ENCODE assay signal across 8 mouse cellular contexts in genomic region chr11:60306834-60307233, GRCm38 (mm10). TPM values are rescaled to one million over a fixed set of nuclear protein-coding genes. Genes with fewer than 3 reads are reported as not detected.
DNase-seq lines count a peak whose midpoint lies in the region; ATAC-seq and TF ChIP-seq lines count a peak whose summit lies in the region.

No protein-coding gene starts in this region.

- TF ChIP-seq CTCF in thymus, adult 2 months (IDR thresholded peaks at IDR 0.05; ENCODE audit: borderline replicate concordance, control insufficient read depth, extremely low read depth, insufficient read depth, low read length, poor library complexity), result no peak

- H3K27me3 ChIP-seq in thymus, adult 2 months (ENCODE audit: control insufficient read depth, insufficient read depth, low read length), result no peaks in the 10 kb centered on the region

- no peak overlapping the region for H3K27ac ChIP-seq in thymus, adult 2 months (ENCODE audit: control insufficient read depth, insufficient read depth, low read length)

- TF ChIP-seq POLR2A in thymus, adult 2 months (IDR thresholded peaks at IDR 0.05; ENCODE audit: control insufficient read depth, extremely low read depth, insufficient read depth, low read length, poor library complexity), result no peak

- WGBS in thymus, adult 2 months, result 89% methylated on average over 4 of the region's 4 CpGs

- ATAC-seq in frontal cortex, adult (ENCODE audit: low TSS enrichment), result no peak

- H3K36me3 ChIP-seq in thymus, adult 2 months (ENCODE audit: control insufficient read depth, insufficient read depth, low read length), result no peaks in the 10 kb centered on the region

- peaks cover 24% of the 10 kb centered on the region for H3K4me1 ChIP-seq in thymus, adult 2 months (replicated peaks; ENCODE audit: control insufficient read depth, insufficient read depth, low read length)

- peak; percentile 45 for DNase-seq in gastrocnemius, adult 18-20 months (ENCODE audit: low spot score)
- DNase-seq in gastrocnemius, adult 8-10 months (ENCODE audit: low spot score in 2 of 2), result no peak
- DNase-seq in urinary bladder, postnatal 14 days (ENCODE audit: low spot score), result peak; percentile 54
- DNase-seq in urinary bladder, adult 2 months (ENCODE audit: low spot score), result no peak
- peak; percentile 37 for DNase-seq in forelimb bud, embryonic 11.5 days (ENCODE audit: low read depth, low spot score)
- peak; percentile 70 for DNase-seq in lung, postnatal 10 days
- DNase-seq in thymus, adult 2 months, result peak; percentile 78

- no peak overlapping the region for H3K4me3 ChIP-seq in thymus, adult 2 months (ENCODE audit: control insufficient read depth, insufficient read depth, low read length)

RNA-seq across cellular contexts. Expression of gene Tom1l2, which starts 45.9 kb away (rescaled TPM):
- 10 to 100 TPM; 61.5 to 67.2 TPM for total RNA-seq in gastrocnemius, adult 18-20 months (2021)
- 10 to 100 TPM; 61.0 to 68.8 (median 65.7) TPM for total RNA-seq in gastrocnemius, adult 8-10 months (2022)
- polyA plus RNA-seq in urinary bladder, adult 2 months (2012; rRNA removed), result 71.5 and 86.7 TPM in 2 replicates
- 85.1 and 99.5 TPM in 2 replicates for polyA plus RNA-seq in thymus, adult 2 months (2012; rRNA removed)

RNA-seq across cellular contexts. Expression of gene Drc3, which starts 46.3 kb away (rescaled TPM):
- 1 to 10 TPM; 1.0 to 1.4 TPM for total RNA-seq in gastrocnemius, adult 18-20 months (2021)
- total RNA-seq in gastrocnemius, adult 8-10 months (2022), result 1 to 10 TPM; 1.1 to 1.4 (median 1.1) TPM
- 2.3 and 2.7 TPM in 2 replicates for polyA plus RNA-seq in urinary bladder, adult 2 months (2012; rRNA removed)
- 2.8 and 5.2 TPM in 2 replicates for polyA plus RNA-seq in thymus, adult 2 months (2012; rRNA removed)

Comparison
In these comparisons a context has a peak if more than half of its experiments do, and no peak if none do; other contexts are left out.
1. DNase-seq: peak in gastrocnemius, adult 18-20 months (single experiment), urinary bladder, postnatal 14 days (single experiment), forelimb bud, embryonic 11.5 days (single experiment), lung, postnatal 10 days (single experiment) and thymus, adult 2 months (single experiment); none in gastrocnemius, adult 8-10 months (0 of 2) and urinary bladder, adult 2 months (single experiment).